Comparison of ENCODE assay signal across 8 mouse cellular contexts in the genomic region with DNA sequence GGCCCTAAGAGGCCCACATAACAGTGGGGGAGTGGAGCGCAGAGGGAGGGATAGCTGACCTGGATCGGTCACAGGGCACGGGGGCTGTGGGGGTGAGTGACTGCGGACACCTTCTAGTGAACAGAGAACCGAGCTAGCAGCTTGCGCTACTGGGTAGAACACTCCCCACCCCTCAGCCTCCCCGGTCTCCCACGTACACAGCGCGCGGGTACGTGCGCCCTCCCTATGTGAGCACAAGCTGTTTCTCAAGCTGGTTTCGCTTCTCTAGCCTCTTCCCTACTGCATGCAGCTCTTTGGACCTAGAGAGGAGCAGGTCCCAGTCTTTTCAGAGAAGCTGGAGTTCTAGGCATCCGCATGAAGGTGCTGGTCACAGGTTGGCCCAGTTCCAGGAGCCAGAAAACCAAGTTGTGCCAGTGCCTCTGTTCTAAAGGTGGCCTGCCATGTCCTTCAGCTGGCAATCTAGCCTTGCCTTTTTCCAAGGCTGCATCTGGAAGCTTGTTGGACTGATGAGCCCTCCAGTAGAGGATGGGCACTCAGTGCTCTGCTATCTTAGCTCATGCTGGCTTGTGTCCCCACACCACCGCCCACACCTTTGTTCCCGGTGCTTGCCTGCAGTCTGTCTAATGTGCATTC. TPM values are rescaled to one million over a fixed set of nuclear protein-coding genes. Genes with fewer than 3 reads are reported as not detected.
DNase-seq lines count a peak whose midpoint lies in the region; ATAC-seq lines count a peak whose summit lies in the region.

No protein-coding gene starts in this region.

- DNase-seq in embryo, embryonic 10 days (ENCODE audit: low spot score): peak; percentile 56
- peak; percentile 47 to 70 for DNase-seq in gastrocnemius, postnatal 36 days
- DNase-seq in left cerebral cortex, postnatal 10 days (ENCODE audit: extremely low spot score in 1 of 2, low spot score in 2 of 2): peak; percentile 75 to 83
- DNase-seq in right cerebral cortex, postnatal 36 days (ENCODE audit: low spot score in 2 of 2): peak; percentile 82 to 83
- DNase-seq in Muller cell, postnatal 12 days (ENCODE audit: inconsistent ontology term): no peak

- H3K36me3 ChIP-seq in intestine, embryonic 15.5 days: peaks cover 22% of the 10 kb centered on the region

- H3K9ac ChIP-seq in intestine, embryonic 15.5 days: peak overlapping the region; percentile 84

- intact Hi-C loops in gastrocnemius, postnatal 36 days (cut with DNase I): no loop called here
- intact Hi-C loops in left cerebral cortex, postnatal 10 days (cut with DNase I): no loop called here

- no peaks in the 10 kb centered on the region for H3K27me3 ChIP-seq in intestine, embryonic 15.5 days (replicated peaks)

- peak overlapping the region; percentile 96 for H3K27ac ChIP-seq in intestine, embryonic 15.5 days

- peak; percentile 41 for ATAC-seq in activated CD4-positive, CD25-positive, alpha-beta regulatory T cell, adult 4 months
- ATAC-seq in intestine, embryonic 15.5 days: peak; percentile 70
- ATAC-seq in megakaryocyte, adult 5-6 weeks (ENCODE audit: poor library complexity, severe bottlenecking): peak; percentile 47

- H3K4me2 ChIP-seq in intestine, embryonic 15.5 days (replicated peaks): peak overlapping the region; percentile 78

- peak overlapping the region; percentile 85 for H3K4me3 ChIP-seq in intestine, embryonic 15.5 days (replicated peaks)

- 3% methylated on average over 17 of the region's 17 CpGs for WGBS in intestine, embryonic 15.5 days

- peaks cover 18% of the 10 kb centered on the region for H3K4me1 ChIP-seq in intestine, embryonic 15.5 days (replicated peaks)

- no peaks in the 10 kb centered on the region for H3K9me3 ChIP-seq in intestine, embryonic 15.5 days

RNA-seq across cellular contexts. Expression of gene Hsp90ab1, which starts 1.2 kb away (rescaled TPM):
- polyA plus RNA-seq in activated CD4-positive, CD25-positive, alpha-beta regulatory T cell, adult 4 months (2017; shearing (Covaris generic)): 100 to 1,000 TPM; 836 to 982 TPM
- 100 to 1,000 TPM; 866 to 924 TPM for total RNA-seq in gastrocnemius, postnatal 36 days (2021)
- 1,578 and 1,609 TPM in 2 replicates for polyA plus RNA-seq in intestine, embryonic 15.5 days (2015; fragmentation: Nextera tagmentation; extraction: Ambion mirVana)
- total RNA-seq in left cerebral cortex, postnatal 10 days (2021): 1,000 to 10,000 TPM; 1,675 to 1,723 TPM
- total RNA-seq in megakaryocyte, adult 5-6 weeks (2015): 448 and 487 TPM in 2 replicates
- 829 and 973 TPM in 2 replicates for total RNA-seq in megakaryocyte, adult 5-6 weeks (2017)

RNA-seq across cellular contexts. Expression of gene Slc35b2, which starts 10.6 kb away (rescaled TPM):
- 10 to 100 TPM; 27.7 to 33.8 TPM for polyA plus RNA-seq in activated CD4-positive, CD25-positive, alpha-beta regulatory T cell, adult 4 months (2017; shearing (Covaris generic))
- total RNA-seq in gastrocnemius, postnatal 36 days (2021): 10 to 100 TPM; 17.3 to 21.4 TPM
- 124 and 128 TPM in 2 replicates for polyA plus RNA-seq in intestine, embryonic 15.5 days (2015; fragmentation: Nextera tagmentation; extraction: Ambion mirVana)
- 10 to 100 TPM; 43.8 to 46.7 TPM for total RNA-seq in left cerebral cortex, postnatal 10 days (2021)
- 33.7 and 44.9 TPM in 2 replicates for total RNA-seq in megakaryocyte, adult 5-6 weeks (2015)
- 48.2 and 52.2 TPM in 2 replicates for total RNA-seq in megakaryocyte, adult 5-6 weeks (2017)

RNA-seq across cellular contexts. Expression of gene Nfkbie, which starts 18.7 kb away (rescaled TPM):
- 10 to 100 TPM; 28.3 to 50.2 TPM for polyA plus RNA-seq in activated CD4-positive, CD25-positive, alpha-beta regulatory T cell, adult 4 months (2017; shearing (Covaris generic))
- under 1 TPM; 0.64 to 0.79 TPM for total RNA-seq in gastrocnemius, postnatal 36 days (2021)
- polyA plus RNA-seq in intestine, embryonic 15.5 days (2015; fragmentation: Nextera tagmentation; extraction: Ambion mirVana): 4.8 and 4.9 TPM in 2 replicates
- 1 to 10 TPM; 2.5 to 2.6 TPM for total RNA-seq in left cerebral cortex, postnatal 10 days (2021)
- total RNA-seq in megakaryocyte, adult 5-6 weeks (2015): 10.4 and 11.1 TPM in 2 replicates
- 13.4 and 14.0 TPM in 2 replicates for total RNA-seq in megakaryocyte, adult 5-6 weeks (2017)

RNA-seq across cellular contexts. Expression of gene Tmem151b, which starts 24.8 kb away (rescaled TPM):
- polyA plus RNA-seq in activated CD4-positive, CD25-positive, alpha-beta regulatory T cell, adult 4 months (2017; shearing (Covaris generic)): not detected
- under 1 TPM in 1 of 2 experiments, not detected in 1; 0.13 TPM for total RNA-seq in gastrocnemius, postnatal 36 days (2021)
- 2.5 and 2.7 TPM in 2 replicates for polyA plus RNA-seq in intestine, embryonic 15.5 days (2015; fragmentation: Nextera tagmentation; extraction: Ambion mirVana)
- total RNA-seq in left cerebral cortex, postnatal 10 days (2021): 100 to 1,000 TPM in 1 of 2 experiments, 10 to 100 TPM in 1; 99.5 to 104 TPM
- not detected in 2 replicates for total RNA-seq in megakaryocyte, adult 5-6 weeks (2015)
- not detected in 2 replicates for total RNA-seq in megakaryocyte, adult 5-6 weeks (2017)

RNA-seq across cellular contexts. Expression of gene Slc29a1, which starts 25.2 kb away (rescaled TPM):
- 10 to 100 TPM; 82.3 to 85.3 TPM for polyA plus RNA-seq in activated CD4-positive, CD25-positive, alpha-beta regulatory T cell, adult 4 months (2017; shearing (Covaris generic))
- 10 to 100 TPM; 30.3 to 35.8 TPM for total RNA-seq in gastrocnemius, postnatal 36 days (2021)
- polyA plus RNA-seq in intestine, embryonic 15.5 days (2015; fragmentation: Nextera tagmentation; extraction: Ambion mirVana): 80.0 and 85.4 TPM in 2 replicates
- 10 to 100 TPM; 30.3 to 33.3 TPM for total RNA-seq in left cerebral cortex, postnatal 10 days (2021)
- total RNA-seq in megakaryocyte, adult 5-6 weeks (2015): 23.8 and 31.2 TPM in 2 replicates
- total RNA-seq in megakaryocyte, adult 5-6 weeks (2017): 22.9 and 32.6 TPM in 2 replicates
